Mouse (Mus musculus): ENCODE results near the gene Sh3pxd2a.

- TF ChIP-seq GABPA (IDR thresholded peaks at IDR 0.05; ENCODE audit: insufficient replicate concordance, low read depth, low read length) (no peak), EP300 (IDR thresholded peaks at IDR 0.05; ENCODE audit: low read length) (no peak), BHLHE40 (IDR thresholded peaks at IDR 0.05; ENCODE audit: low read depth, low read length) (no peak), KAT2A (IDR thresholded peaks at IDR 0.05; ENCODE audit: insufficient replicate concordance, low read length) (no peak), POLR2A (IDR thresholded peaks at IDR 0.05; ENCODE audit: low read depth, low read length) (no peak)
Observed at GRCm38 (mm10) chr19:47367271-47367879, 96.8 kb downstream of the Sh3pxd2a start.

Data from CH12.LX (cell line).